Mouse (Mus musculus) gastrocnemius, postnatal 36 days (tissue): ENCODE results near the gene Serinc3. TPM values are rescaled to one million over a fixed set of nuclear protein-coding genes. Genes with fewer than 3 reads are reported as not detected.
"Not testable (repeated sequence)": the region's sequence is repeated elsewhere in the genome, so short reads cannot be mapped to it uniquely, and the experiment has no call there.

ENCODE experiments used
- DNase-seq, 2 experiments: peaks; one replicate each; pipeline ENCODE4 v3.0.0; 2022
- intact Hi-C: fragments of 180-260 bp; cut with DNase I; formaldehyde crosslinking; loops from one replicate; pipeline ENCODE4 v1.15.1; 2025
- total RNA-seq, 2 experiments: library from RNA; stranded (reverse); gene quantifications; 2 replicates each; pipeline ENCODE4 v1.2.3; 2021

Gene Serinc3
- total RNA-seq, 2 experiments from 2014 or later = 101 to 136 TPM

- no peak for DNase-seq
- intact Hi-C loops = no loop called here
Measured at GRCm38 (mm10) chr2:163670872-163671594, 26.1 kb upstream of the Serinc3 start.

GRCm38 (mm10) chr2:163667045-163667444 lies 22.1 kb upstream of the Serinc3 start:
- no peak for DNase-seq
- intact Hi-C loops = loop anchor here (10.0 kb wide), 1 partner anchor 168 kb away; no protein-coding TSS in a partner anchor

GRCm38 (mm10) chr2:163663930-163664329 lies 19.0 kb upstream of the Serinc3 start:
- intact Hi-C loops = loop anchor here (10.0 kb wide), 1 partner anchor 171 kb away; no protein-coding TSS in a partner anchor
- no peak for DNase-seq

GRCm38 (mm10) chr2:163662698-163663221 lies 17.8 kb upstream of the Serinc3 start:
- DNase-seq = no peak
- intact Hi-C loops = loop anchor here (10.0 kb wide), 1 partner anchor 172 kb away; no protein-coding TSS in a partner anchor

- intact Hi-C loops = loop anchor here (10.0 kb wide), 1 partner anchor 173 kb away; no protein-coding TSS in a partner anchor
Measured at GRCm38 (mm10) chr2:163662076-163662475, 17.1 kb upstream of the Serinc3 start.

GRCm38 (mm10) chr2:163661371-163661850 lies 16.5 kb upstream of the Serinc3 start:
- intact Hi-C loops = loop anchor here (10.0 kb wide), 1 partner anchor 173 kb away; no protein-coding TSS in a partner anchor
- no peak for DNase-seq

More at GRCm38 (mm10) chr2:163662076-163662475, 17.1 kb upstream of the Serinc3 start:
- DNase-seq = no peak

- no peak for DNase-seq
- intact Hi-C loops = loop anchor here (10.0 kb wide), 1 partner anchor 175 kb away; no protein-coding TSS in a partner anchor
Measured at GRCm38 (mm10) chr2:163660103-163660701, 15.3 kb upstream of the Serinc3 start.

GRCm38 (mm10) chr2:163659431-163659830 lies 14.5 kb upstream of the Serinc3 start:
- DNase-seq = no peak
- intact Hi-C loops = loop anchor here (2.0 to 5.0 kb wide), 3 partner anchors 33 to 59 kb away; partner anchors contain the start of gene Ttpal

- no peak for DNase-seq
- intact Hi-C loops = loop anchor here (2.0 to 5.0 kb wide), 3 partner anchors 33 to 60 kb away; partner anchors contain the start of gene Ttpal
Measured at GRCm38 (mm10) chr2:163658941-163659340, 14.0 kb upstream of the Serinc3 start.

GRCm38 (mm10) chr2:163657975-163658886 lies 13.3 kb upstream of the Serinc3 start, which contains the start of gene Pkig:
TSS of gene Pkig (plus strand) at chr2:163658386.
- peak; percentile 70 to 81 for DNase-seq
- intact Hi-C loops = loop anchor here (2.0 to 5.0 kb wide), 3 partner anchors 34 to 61 kb away; partner anchors contain the start of gene Ttpal

GRCm38 (mm10) chr2:163657486-163657885 lies 12.6 kb upstream of the Serinc3 start:
- intact Hi-C loops = loop anchor here (5.0 kb wide), 1 partner anchor 35 kb away; no protein-coding TSS in a partner anchor

GRCm38 (mm10) chr2:163655699-163656098 lies 10.8 kb upstream of the Serinc3 start:
- intact Hi-C loops = loop anchor here (5.0 kb wide), 1 partner anchor 37 kb away; no protein-coding TSS in a partner anchor
- not testable (repeated sequence) for DNase-seq

More at GRCm38 (mm10) chr2:163657486-163657885, 12.6 kb upstream of the Serinc3 start:
- no peak for DNase-seq

- DNase-seq = no peak
- intact Hi-C loops = no loop called here
Measured at GRCm38 (mm10) chr2:163646461-163647080, 1.6 kb upstream of the Serinc3 start.

GRCm38 (mm10) chr2:163645700-163646460 lies 949 bp upstream of the Serinc3 start:
- intact Hi-C loops = loop anchor here (2.0 kb wide), 1 partner anchor 73 kb away; no protein-coding TSS in a partner anchor
- no peak for DNase-seq

GRCm38 (mm10) chr2:163644047-163644446 lies 884 bp downstream of the Serinc3 start:
- no peak for DNase-seq
- intact Hi-C loops = loop anchor here (2.0 to 5.0 kb wide), 2 partner anchors 42 to 75 kb away; partner anchors contain the start of gene Ttpal

- intact Hi-C loops = loop anchor here (5.0 kb wide), 1 partner anchor 41 kb away; the partner anchor contains the start of gene Ttpal
- no peak for DNase-seq
Measured at GRCm38 (mm10) chr2:163643576-163643971, 1.4 kb downstream of the Serinc3 start.

GRCm38 (mm10) chr2:163642685-163643575 lies 2.0 kb downstream of the Serinc3 start:
- intact Hi-C loops = loop anchor here (5.0 kb wide), 1 partner anchor 41 kb away; the partner anchor contains the start of gene Ttpal
- DNase-seq = peak; percentile 39 to 45
